Mouse (Mus musculus) cortical plate, adult 2 months (tissue): ENCODE data around the gene Tnfrsf13c.

ENCODE experiments used
- CTCF ChIP-seq: fragments of 200-500 bp; IDR thresholded peaks from 2 replicates; pipeline ENCODE4 v1.5.1; 2011; ENCODE audit warnings: mild to moderate bottlenecking, control low read depth, low read length; ENCODE audit not compliant: insufficient read depth; ENCODE audit errors: extremely low read depth
- POLR2A ChIP-seq: fragments of 200-500 bp; IDR thresholded peaks from 2 replicates; pipeline ENCODE4 v1.6.1; 2011; ENCODE audit warnings: mild to moderate bottlenecking, low read length, control low read depth; ENCODE audit not compliant: insufficient read depth; ENCODE audit errors: extremely low read depth

DNA sequence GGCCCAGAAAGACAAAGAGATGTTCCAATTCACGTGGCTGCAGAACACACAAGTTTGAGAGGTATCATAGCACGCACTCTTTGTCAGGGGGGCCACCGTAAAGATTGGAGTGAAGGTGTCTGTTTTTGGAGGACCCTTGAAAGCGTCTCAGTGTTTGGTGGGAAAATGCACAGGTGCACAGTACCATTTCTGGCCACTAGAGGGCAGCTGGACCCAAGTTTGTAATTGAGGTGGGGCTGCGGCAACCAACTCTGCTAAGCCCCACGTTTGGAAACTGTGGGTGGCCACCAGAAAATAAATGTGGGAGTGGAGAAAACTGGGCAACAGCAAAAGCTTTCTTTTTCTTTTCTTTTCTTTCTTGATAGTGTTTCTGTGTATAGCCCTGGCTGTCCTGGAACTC is 42.2 kb upstream of the Tnfrsf13c start:
- no peak for TF ChIP-seq POLR2A
- TF ChIP-seq CTCF: peak; percentile 82
